Mouse (Mus musculus) thymus, adult 2 months (tissue): ENCODE measurements around the gene Krtap19-5. TPM values are rescaled to one million over a fixed set of nuclear protein-coding genes. Genes with fewer than 3 reads are reported as not detected.

Source experiments
- DNase-seq: peaks from one replicate; pipeline ENCODE4 v3.0.0; 2021
- H3K27ac ChIP-seq: fragments of 200-500 bp; 2 replicates; pipeline ENCODE4 v1.5.1; 2012; ENCODE audit warnings: low read length, control low read depth; ENCODE audit not compliant: control insufficient read depth, insufficient read depth
- H3K27me3 ChIP-seq: fragments of 200-500 bp; 2 replicates; pipeline ENCODE4 v1.6.1; 2012; ENCODE audit warnings: mild to moderate bottlenecking, low read length, moderate library complexity, mixed read lengths; ENCODE audit not compliant: control insufficient read depth, insufficient read depth
- H3K36me3 ChIP-seq: fragments of 200-500 bp; 2 replicates; pipeline ENCODE4 v1.6.1; 2012; ENCODE audit warnings: mild to moderate bottlenecking, low read length, moderate library complexity; ENCODE audit not compliant: control insufficient read depth, insufficient read depth
- H3K4me1 ChIP-seq: fragments of 200-500 bp; replicated peaks from 2 replicates; pipeline ENCODE4 v1.6.1; 2012; ENCODE audit warnings: low read length; ENCODE audit not compliant: control insufficient read depth, insufficient read depth
- H3K4me3 ChIP-seq: fragments of 200-500 bp; 2 replicates; pipeline ENCODE4 v1.5.1; 2012; ENCODE audit warnings: mild to moderate bottlenecking, low read length, control low read depth, moderate library complexity; ENCODE audit not compliant: control insufficient read depth, insufficient read depth
- CTCF ChIP-seq: fragments of 200-500 bp; IDR thresholded peaks from 2 replicates; pipeline ENCODE4 v1.5.1; 2012; ENCODE audit warnings: mild to moderate bottlenecking, control low read depth, low read length, moderate library complexity, borderline replicate concordance; ENCODE audit not compliant: control insufficient read depth, poor library complexity, insufficient read depth; ENCODE audit errors: extremely low read depth
- POLR2A ChIP-seq: fragments of 200-500 bp; IDR thresholded peaks from 2 replicates; pipeline ENCODE4 v1.6.1; 2012; ENCODE audit warnings: mild to moderate bottlenecking, low read length, control low read depth, moderate library complexity; ENCODE audit not compliant: control insufficient read depth, poor library complexity, insufficient read depth; ENCODE audit errors: extremely low read depth
- WGBS: fragments of 180-500 bp; shearing (Covaris S2); methylation state at CpG from one replicate; pipeline ENCODE4 v1.1.7; 2018; 5-methylcytosine and 5-hydroxymethylcytosine counted together
- polyA plus RNA-seq: library from polyadenylated mRNA; depleted of rRNA; stranded (reverse); fragments of >200 nt; gene quantifications from 2 replicates; pipeline ENCODE4 v1.2.3, GENCODE M21; 2012; rRNA removed

Krtap19-5 gene
- not detected in 2 replicates for polyA plus RNA-seq

- Histone ChIP-seq H3K36me3 (no peaks in the 10 kb centered on the region), H3K4me1 (no peaks in the 10 kb centered on the region), H3K27me3 (no peaks in the 10 kb centered on the region), H3K4me3 (no peak within 1 kb of the TSS), H3K27ac (no peak within 1 kb of the TSS)
- TF ChIP-seq POLR2A (no peak), CTCF (no peak)
- WGBS: 95% methylated on average over 6 of the region's 6 CpGs
- DNase-seq: no peak
Measured at GRCm38 (mm10) chr16:88896357-88896756, at the start of gene Krtap19-5. Krtap19-5 (minus strand) TSS chr16:88896457.

- Histone ChIP-seq H3K4me3 (no peak overlapping the region), H3K36me3 (no peaks in the 10 kb centered on the region), H3K27me3 (no peaks in the 10 kb centered on the region), H3K4me1 (no peaks in the 10 kb centered on the region), H3K27ac (no peak overlapping the region)
- DNase-seq: no peak
- 92% methylated on average over 6 of the region's 6 CpGs for WGBS
- TF ChIP-seq POLR2A (no peak), CTCF (no peak)
Measured at GRCm38 (mm10) chr16:88941106-88941505, 44.8 kb upstream of the Krtap19-5 start.

DNA sequence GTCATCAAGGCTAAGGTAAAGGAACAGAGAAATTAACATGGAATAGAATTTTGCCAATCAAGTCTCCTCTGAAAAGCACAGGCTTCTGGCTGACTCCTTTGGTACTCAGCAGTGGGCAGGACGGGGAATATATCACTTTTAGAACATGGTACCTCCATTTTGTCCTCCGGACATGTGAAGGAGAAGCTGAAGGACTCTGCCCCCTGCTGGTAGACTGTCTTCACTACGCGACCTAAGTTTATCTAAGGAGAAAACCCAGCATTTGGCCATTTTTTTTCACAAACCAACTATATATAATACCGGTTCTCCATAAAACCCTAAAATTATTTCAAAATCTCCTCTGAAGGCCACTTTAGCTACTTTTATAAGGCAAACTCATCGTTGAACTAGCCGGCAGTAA lies 42.0 kb upstream of the Krtap19-5 start:
- DNase-seq: no peak
- TF ChIP-seq CTCF: no peak
- no peak for TF ChIP-seq POLR2A
- Histone ChIP-seq H3K27ac (no peak overlapping the region), H3K4me1 (no peaks in the 10 kb centered on the region), H3K36me3 (no peaks in the 10 kb centered on the region), H3K4me3 (no peak overlapping the region), H3K27me3 (no peaks in the 10 kb centered on the region)
- 76% methylated on average over 7 of the region's 7 CpGs for WGBS

DNA sequence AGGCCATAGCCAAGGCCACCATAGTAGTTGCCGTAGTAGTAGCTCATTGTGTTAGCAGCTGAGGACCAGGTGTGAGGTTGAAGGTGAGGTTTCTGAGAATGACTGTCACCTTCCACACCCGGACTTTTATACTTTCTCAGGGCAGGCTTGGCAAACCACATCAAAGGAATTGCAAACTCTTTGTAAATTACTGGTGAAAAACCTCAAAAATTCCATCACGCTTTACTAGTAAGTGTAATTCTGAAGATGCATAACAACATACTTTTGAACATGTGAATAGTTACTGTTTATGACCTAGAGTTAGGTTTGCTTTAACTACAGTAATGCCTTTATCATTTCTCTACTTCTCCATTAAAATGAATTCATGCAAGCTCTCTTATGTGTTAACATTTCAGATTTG lies 35.9 kb upstream of the Krtap19-5 start, which contains the start of gene Krtap19-9b:
Krtap19-9b (minus strand) TSS at position 101 of the 400 bp plus-strand sequence.
- no peaks in the 10 kb centered on the region for H3K4me1 ChIP-seq
- no peak within 1 kb of the TSS for H3K4me3 ChIP-seq
- H3K27me3 ChIP-seq: no peaks in the 10 kb centered on the region
- H3K27ac ChIP-seq: no peak within 1 kb of the TSS
- no peaks in the 10 kb centered on the region for H3K36me3 ChIP-seq
- WGBS: 48% methylated on average over 3 of the region's 3 CpGs
- no peak for DNase-seq
- no peak for TF ChIP-seq CTCF
- TF ChIP-seq POLR2A: no peak

GRCm38 (mm10) chr16:88886870-88887269 lies 9.4 kb downstream of the Krtap19-5 start:
- Histone ChIP-seq H3K4me3 (no peak overlapping the region), H3K27me3 (no peaks in the 10 kb centered on the region), H3K36me3 (no peaks in the 10 kb centered on the region), H3K4me1 (no peaks in the 10 kb centered on the region), H3K27ac (no peak overlapping the region)
- DNase-seq: no peak
- TF ChIP-seq POLR2A (no peak), CTCF (no peak)
- WGBS: 90% methylated on average over 6 of the region's 6 CpGs

GRCm38 (mm10) chr16:88884989-88885388 lies 11.3 kb downstream of the Krtap19-5 start, which contains the start of gene Krtap19-4:
Krtap19-4 (minus strand) TSS chr16:88885089.
- TF ChIP-seq CTCF (no peak), POLR2A (no peak)
- 93% methylated on average over 5 of the region's 5 CpGs for WGBS
- Histone ChIP-seq H3K27me3 (no peaks in the 10 kb centered on the region), H3K27ac (no peak within 1 kb of the TSS), H3K36me3 (no peaks in the 10 kb centered on the region), H3K4me3 (no peak within 1 kb of the TSS), H3K4me1 (no peaks in the 10 kb centered on the region)
- DNase-seq: no peak

DNA sequence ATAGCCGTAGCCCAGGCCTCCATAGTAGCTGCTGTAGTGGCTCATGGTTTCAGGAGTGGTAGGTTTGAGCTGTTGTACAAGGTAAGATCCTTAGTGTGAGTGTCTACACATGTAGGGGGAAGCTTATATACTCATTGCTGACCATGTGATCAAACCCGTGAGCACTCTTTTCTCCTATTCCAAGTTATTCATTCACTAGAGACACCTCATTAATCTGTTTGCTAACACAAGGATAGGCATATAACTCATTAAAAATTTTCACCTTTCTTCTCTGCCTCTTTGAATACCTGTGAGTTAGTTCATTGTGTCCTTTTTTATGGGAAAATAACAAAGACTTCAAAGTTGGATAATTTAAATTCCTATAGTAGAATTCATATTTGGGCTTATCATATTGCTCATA lies 18.3 kb downstream of the Krtap19-5 start, which contains the start of gene Krtap19-3:
Krtap19-3 (minus strand) TSS at position 101 of the 400 bp plus-strand sequence.
- H3K36me3 ChIP-seq: no peaks in the 10 kb centered on the region
- no peaks in the 10 kb centered on the region for H3K4me1 ChIP-seq
- no peak within 1 kb of the TSS for H3K27ac ChIP-seq
- 94% methylated on average over 2 of the region's 2 CpGs for WGBS
- no peak for DNase-seq
- H3K4me3 ChIP-seq: no peak within 1 kb of the TSS
- no peak for TF ChIP-seq POLR2A
- TF ChIP-seq CTCF: no peak
- no peaks in the 10 kb centered on the region for H3K27me3 ChIP-seq
